Mouse (Mus musculus) left cerebral cortex, postnatal 14 days (tissue): ENCODE data around the gene Mllt6. TPM values are rescaled to one million over a fixed set of nuclear protein-coding genes. Genes with fewer than 3 reads are reported as not detected.
A peak's percentile ranks its signal among the peaks of the same experiment; 100 is the strongest.
"Not testable (repeated sequence)": the region's sequence is repeated elsewhere in the genome, so short reads cannot be mapped to it uniquely, and the experiment has no call there.

ENCODE experiments used
- DNase-seq, 2 experiments: peaks; one replicate each; pipeline ENCODE4 v3.0.0; 2021 to 2022; ENCODE audit warnings: low spot score in 2 of 2, mixed read lengths in 1 of 2
- intact Hi-C: fragments of 180-260 bp; cut with DNase I; formaldehyde crosslinking; loops from one replicate; pipeline ENCODE4 v1.15.1; 2025
- total RNA-seq, 2 experiments: library from RNA; stranded (reverse); gene quantifications; 2 replicates each; pipeline ENCODE4 v1.2.3; 2021

Gene Mllt6
- total RNA-seq, 2 experiments from 2014 or later: 79.8 to 80.1 TPM

GRCm38 (mm10) chr11:97701581-97702392, 38.6 kb downstream of the Mllt6 start:
- intact Hi-C loops: loop anchor here (5.0 kb wide), 2 partner anchors 41 to 181 kb away; partner anchors contain the start of genes Fbxo47 and Pip4k2b
- DNase-seq: no peak

DNA sequence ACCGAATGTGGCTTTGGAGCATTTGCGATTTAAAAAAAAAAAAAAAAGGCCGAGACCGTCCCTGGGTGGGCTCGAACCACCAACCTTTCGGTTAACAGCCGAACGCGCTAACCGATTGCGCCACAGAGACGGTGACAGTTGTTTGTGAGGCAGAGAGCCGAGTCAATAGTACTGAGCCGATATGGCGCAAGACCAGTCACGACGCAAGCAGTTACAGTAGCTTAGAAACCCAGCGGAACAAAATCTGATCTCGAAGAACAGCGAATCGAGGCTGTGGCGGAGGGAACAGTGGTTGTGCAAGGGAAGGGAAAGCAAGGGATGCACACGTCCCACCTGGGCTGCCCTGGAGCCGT, 39.2 kb downstream of the Mllt6 start:
- intact Hi-C loops: loop anchor here (5.0 kb wide), 2 partner anchors 40 to 180 kb away; partner anchors contain the start of genes Fbxo47 and Pip4k2b

DNA sequence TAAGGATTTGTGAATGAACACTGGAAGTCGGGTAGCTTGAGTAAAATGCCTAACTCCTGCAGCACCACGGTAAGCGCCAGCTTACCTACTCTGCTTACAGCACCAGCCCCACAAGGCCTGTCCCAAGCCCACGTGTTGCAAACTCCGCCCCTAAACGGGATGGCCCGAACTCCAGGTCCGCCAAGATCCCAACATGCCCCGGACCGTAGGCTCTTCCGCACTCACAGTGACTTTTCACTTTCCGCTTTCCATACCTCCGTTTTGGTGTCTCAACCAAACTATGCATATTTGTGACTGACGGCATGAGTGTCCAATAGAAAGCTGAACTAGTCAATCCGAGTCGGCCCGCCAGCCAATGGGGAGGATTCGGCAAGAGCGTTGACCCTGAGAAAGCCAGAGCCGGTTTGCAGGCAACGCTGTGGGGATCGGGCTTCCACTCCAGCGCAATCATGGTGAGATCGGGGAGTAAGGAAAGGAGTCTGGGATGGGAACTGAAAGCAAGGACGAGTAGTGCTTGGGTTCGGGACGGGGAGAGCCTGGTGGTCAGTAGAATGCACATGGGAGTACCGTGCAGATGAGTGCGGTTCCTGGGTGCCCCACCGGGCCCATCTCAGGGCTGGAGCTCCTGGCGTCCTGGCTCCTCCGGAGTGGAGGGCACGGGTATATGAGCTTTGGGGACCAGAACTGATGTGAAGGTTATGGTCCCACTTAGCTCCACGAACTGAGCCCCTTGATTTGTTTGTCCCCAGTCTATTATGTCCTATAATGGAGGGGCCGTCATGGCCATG, 40.0 kb downstream of the Mllt6 start, which contains the start of gene Psmb3:
TSS of gene Psmb3 (plus strand) at position 361 of the 788 bp plus-strand sequence.
- DNase-seq: peak; percentile 100
- intact Hi-C loops: loop anchor here (5.0 kb wide), 2 partner anchors 39 to 179 kb away; partner anchors contain the start of genes Fbxo47 and Pip4k2b

More for the DNA sequence above, 39.2 kb downstream of the Mllt6 start:
- peak; percentile 92 to 94 for DNase-seq

GRCm38 (mm10) chr11:97710067-97710466, 46.9 kb downstream of the Mllt6 start:
- intact Hi-C loops, DNase-seq: not testable (repeated sequence)

GRCm38 (mm10) chr11:97711200-97711900, 48.1 kb downstream of the Mllt6 start:
- intact Hi-C loops: no loop called here
- no peak for DNase-seq

GRCm38 (mm10) chr11:97712286-97712685, 49.1 kb downstream of the Mllt6 start:
- intact Hi-C loops: no loop called here
- no peak for DNase-seq

- DNase-seq: peak in 1 of 2 experiments; percentile 46
- intact Hi-C loops: no loop called here
Observed at GRCm38 (mm10) chr11:97713896-97714295, 50.7 kb downstream of the Mllt6 start.

- DNase-seq: no peak
- intact Hi-C loops: no loop called here
Observed at GRCm38 (mm10) chr11:97714356-97714755, 51.1 kb downstream of the Mllt6 start.

GRCm38 (mm10) chr11:97714784-97715760, 51.9 kb downstream of the Mllt6 start:
- intact Hi-C loops: no loop called here
- DNase-seq: peak; percentile 49 to 61

GRCm38 (mm10) chr11:97716021-97716420, 52.8 kb downstream of the Mllt6 start:
- no peak for DNase-seq
- intact Hi-C loops: no loop called here

DNA sequence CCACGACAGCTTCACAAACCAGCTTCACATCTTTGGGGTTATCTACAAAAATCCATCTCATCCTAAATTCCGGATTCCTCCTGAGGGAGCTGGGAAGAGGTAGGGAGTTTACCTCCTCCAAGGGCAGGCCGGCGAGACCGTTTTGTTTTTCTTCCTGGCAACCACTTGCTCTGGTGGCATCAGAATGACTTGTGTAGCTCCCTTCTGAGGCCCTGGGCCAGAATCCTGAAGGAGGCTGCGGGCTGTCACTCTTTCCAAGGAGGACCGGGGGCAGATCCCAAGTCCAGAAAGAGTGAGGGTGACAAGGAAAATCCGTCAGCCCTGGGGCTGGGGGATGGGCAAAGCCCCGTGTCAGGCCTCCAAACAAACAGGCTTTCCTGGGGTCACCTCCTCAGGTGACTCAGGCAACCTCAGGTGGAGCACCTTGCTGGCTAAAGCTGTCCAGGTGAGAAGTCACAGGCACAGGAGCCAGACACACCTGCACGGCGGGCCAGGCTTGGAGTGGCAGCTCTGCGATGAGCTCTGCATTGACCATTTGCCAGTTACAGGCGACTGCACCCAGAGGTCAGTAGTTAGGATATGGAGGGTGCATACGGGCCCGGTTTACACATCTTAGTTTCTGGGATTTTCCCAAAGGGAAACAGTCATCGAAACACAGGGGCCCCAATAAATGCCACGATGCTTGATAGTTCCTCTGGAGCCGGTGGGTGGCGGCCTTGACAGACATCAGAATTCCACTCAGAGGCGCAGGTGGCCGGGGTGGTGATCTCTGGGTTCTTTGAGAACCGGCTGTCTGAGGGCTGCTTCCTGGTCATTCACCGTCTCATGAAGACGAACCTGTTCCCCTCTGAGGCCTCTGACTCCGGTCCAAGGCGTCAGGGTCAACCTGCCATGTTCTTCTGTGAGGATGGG, 54.4 kb downstream of the Mllt6 start:
- DNase-seq: no peak
- intact Hi-C loops: no loop called here

DNA sequence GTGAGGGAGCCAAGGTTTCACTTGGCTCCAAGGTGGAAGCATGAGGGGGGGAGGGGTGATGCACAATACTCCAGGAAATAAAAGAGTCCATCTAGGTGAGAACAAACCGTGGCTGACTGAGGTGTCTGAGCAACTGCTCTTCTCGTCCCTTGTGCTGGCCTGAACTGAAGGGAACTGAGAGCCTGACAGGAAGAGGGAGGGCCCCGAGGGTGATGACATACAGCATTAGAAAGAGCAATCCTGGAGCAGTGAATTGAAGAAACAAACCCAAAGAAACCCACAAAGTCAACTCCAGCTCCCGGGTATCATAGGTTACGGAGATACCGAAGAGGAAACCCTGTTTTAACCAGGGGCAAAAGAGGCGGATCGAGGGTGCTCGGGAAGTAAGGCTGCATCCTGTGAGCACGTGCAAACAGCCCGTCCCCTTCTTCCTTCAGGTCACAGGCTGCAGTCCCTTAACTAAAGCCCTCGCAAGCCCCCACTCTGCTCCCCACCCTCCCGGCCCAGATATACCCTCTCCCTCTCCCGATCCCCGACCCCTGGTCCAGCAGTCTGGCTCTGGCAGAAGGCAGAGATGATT, 55.2 kb downstream of the Mllt6 start:
- DNase-seq: no peak
- intact Hi-C loops: no loop called here

GRCm38 (mm10) chr11:97719041-97719440, 55.8 kb downstream of the Mllt6 start:
- no peak for DNase-seq
- intact Hi-C loops: no loop called here

GRCm38 (mm10) chr11:97721338-97721737, 58.1 kb downstream of the Mllt6 start:
- intact Hi-C loops: no loop called here
- no peak for DNase-seq

- intact Hi-C loops: no loop called here
- DNase-seq: no peak
Observed at GRCm38 (mm10) chr11:97723709-97724108, 60.5 kb downstream of the Mllt6 start.

- no peak for DNase-seq
- intact Hi-C loops: no loop called here
Observed at GRCm38 (mm10) chr11:97728311-97728710, 65.1 kb downstream of the Mllt6 start.

DNA sequence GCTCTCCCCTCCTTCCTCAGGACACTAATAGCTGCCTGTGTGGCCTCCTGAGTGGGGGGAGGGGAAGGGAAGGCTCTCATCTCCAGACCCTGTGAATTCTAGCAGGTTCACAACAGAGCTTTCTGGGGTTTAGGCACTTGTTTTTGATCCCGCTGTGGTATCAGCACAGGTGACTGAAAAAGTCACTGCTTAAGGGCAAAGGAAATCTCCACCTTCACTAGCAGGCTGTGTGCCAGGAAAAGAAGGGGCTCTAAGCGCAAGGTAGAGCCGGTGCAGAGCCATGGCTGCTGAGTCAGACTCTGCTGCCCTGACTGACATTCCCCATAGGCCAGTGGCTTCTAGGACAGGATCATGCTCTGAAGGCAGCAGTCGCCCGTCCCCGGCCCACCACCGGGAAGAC, 65.5 kb downstream of the Mllt6 start:
- intact Hi-C loops: no loop called here
- DNase-seq: no peak
